Mouse (Mus musculus) frontal cortex, postnatal 14 days (tissue): ENCODE data around the gene C3.

ENCODE experiments used
- DNase-seq, 2 experiments: peaks; one replicate each; pipeline ENCODE4 v3.0.0; 2022; ENCODE audit warnings: low spot score in 2 of 2

Gene C3

DNA sequence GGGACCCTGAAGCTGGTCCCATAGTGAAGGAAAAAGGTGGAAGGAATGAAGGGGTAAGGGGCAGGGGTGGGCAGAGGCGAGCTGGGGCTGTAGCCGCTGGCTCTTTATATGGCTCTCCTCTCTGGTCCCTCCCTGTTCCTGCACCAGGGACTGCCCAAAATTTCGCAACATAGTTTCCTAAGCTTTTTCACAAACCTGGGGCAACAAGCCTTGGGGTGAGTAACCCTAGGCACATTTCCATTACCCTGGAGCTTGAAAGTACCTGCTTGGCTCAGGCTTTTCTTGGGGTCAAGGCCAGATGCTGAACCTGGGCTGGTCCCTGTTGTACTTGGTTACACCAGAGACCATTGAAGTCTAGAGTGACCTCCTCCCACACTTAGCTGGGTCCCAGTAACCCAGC lies at the start of gene C3:
TSS of gene C3 (minus strand) at position 123 of the 400 bp plus-strand sequence.
- no peak for DNase-seq

DNA sequence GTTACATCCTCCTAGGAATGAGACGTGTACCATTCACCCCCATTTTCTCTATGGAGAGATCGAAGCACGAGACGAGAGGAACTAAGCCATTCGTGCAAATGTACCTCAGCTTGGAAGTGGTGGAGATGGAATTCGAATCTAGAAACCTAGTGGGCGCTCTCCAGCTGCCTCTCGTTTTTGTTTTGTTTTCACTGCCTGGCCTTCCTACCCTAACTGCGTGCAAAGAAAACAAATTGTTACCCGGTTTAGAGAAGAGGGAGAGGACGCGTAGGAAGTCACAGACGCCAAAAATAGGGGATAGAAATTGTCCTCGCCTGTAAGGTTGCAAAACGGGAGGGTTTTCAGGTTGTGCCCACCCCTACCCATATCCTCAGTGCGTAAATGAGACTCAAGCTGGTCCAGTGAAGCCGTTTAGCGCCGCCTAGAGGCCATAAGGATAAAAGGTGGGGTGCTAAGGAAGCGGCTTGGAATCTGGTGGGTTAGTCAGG lies 48.7 kb upstream of the C3 start:
- peak; percentile 59 to 65 for DNase-seq

DNA sequence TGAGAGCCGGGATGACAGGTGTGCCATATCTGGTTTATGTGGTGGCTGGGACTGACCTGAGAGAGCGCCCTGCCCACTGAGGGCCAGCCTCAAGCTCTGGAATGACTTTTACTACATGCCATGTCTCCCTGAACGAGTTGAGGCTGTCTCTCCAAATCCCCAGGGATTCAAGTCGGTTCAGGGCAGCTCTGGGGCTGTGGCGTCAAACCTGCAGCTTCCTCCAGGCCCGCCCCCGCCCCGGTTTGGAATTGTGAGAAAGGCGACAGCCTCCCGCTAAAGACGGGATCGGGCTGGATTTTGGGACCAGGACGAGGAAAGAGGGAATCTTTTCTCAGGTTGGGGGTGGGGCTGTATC lies 48.0 kb upstream of the C3 start:
- DNase-seq, result no peak

DNA sequence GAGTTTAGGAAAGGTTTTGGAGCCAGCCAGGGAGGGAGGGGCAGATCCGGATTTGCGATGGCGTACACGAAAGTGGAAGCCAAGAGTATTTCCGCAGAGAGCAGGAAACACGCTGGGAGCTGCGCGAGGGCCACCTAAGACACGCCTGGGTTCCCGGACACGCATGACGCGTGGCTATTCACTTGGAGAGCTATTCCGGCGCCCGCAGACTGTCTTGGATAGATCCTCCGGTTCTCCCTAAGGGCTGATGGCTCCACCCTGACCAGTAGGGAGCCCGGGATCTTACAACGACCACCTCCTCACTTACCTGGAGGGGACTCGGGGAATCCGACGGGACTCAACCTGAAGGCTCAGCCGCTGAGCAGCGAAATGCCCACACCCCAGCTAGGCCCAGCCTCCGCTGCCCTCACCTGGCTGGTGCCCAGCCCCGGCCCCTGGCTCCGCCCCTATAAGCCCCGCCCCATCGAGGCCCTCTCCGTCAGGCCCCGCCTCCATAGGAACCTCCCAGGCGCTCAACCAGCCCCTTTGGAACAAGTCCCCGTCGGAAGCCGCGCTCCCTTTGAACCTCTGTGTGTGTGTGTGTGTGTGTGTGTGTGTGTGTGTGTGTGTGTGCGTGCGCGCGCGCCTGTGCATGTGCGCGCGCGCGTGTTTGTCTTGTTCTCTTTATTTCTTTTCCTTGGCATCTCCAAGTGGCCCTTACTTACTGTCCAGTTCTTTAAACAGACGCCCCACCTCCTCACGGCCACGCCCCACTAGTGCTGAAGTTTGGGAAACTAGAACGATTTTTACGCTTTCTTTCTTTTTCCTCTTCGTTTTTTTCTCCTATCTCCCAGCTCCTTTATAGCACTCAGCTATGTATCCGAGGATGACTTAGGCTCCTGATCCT lies 47.4 kb upstream of the C3 start:
- DNase-seq, result peak in 1 of 2 experiments; percentile 37

DNA sequence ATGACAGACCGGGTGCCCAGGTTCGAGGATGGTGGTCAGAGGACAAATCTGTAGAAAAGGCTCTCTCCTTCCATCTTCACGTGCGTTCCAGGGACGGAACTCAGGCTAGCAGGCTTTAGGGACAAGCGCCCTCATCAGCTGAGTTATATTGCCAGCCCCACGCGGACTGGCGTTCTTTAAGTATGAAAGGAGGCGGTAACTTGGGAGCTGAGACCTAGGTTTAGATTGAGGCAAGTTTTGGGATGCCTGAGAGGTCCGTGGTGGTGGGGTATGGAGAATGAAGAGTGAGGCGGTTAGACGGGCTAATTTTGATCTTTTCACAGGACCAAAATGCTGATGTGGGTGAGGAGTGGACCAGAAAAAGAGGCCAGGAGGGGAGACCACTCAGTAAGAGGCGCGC lies 46.8 kb upstream of the C3 start:
- DNase-seq, result no peak

DNA sequence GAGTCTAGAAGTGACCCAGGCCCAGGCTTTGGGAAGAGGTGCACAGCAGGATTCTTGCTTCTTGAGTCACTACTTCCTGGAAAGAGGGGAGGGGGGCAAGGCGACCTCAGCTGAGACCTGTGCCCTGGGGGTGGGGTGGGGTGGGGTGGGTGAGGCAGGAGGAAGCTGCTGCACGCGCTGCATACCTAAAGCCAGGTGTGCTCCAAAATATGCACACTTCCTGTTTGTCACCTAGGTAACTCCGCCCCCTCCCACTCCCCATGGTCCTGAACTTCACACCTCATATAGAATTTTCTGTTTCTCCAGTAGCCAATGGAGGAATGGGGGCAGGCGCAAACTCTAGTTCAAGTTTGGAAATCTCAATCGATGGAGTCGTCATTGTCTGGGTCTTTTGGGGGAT lies 45.9 kb upstream of the C3 start:
- no peak for DNase-seq

DNA sequence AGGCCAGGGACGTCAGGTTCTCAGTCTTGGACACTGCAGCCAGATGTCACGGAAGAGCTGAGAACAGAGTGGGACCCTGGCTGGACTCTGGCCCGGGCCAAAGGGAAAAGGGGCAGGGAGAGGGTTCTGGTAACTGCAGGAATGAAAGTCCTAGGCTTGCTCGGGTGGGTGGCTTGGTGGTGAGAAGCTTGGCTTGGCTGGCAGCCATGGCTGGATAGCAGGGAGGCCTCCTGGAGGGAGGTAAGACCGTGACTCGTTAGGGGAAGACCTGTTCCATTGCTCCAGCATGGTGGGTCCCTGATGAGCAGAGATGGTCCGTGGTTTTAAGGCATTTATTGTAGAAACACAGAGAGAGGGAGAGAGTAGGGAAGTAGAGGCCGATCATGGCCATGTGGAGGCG lies 43.4 kb upstream of the C3 start:
- no peak for DNase-seq

DNA sequence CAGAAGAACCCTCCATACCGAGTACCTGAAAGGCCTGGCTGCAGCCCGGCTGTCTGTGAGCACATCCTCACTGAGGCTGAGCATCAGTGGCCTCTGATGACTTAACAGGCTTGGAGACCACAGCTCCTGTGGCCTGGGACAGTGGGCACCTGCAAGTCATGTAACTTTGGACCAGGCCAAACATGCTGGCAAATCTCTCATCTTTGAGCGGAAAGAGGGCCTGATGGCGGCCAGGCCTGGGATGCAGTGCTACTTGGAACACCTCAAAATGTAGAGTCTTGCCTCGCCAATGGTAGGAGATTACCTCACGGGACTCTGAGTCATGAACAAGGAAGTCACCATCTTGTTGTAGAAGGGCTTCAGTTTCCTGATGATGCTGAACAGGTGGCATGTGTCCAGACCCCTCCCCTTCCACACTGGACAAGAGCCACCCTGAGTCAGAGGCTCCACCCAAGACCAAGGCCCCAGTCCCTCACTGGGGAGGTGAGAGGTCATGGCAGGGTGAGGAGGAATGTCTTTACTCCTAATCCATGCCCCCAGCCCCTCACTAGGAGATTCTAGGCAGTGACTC lies 39.7 kb upstream of the C3 start:
- DNase-seq, result no peak

DNA sequence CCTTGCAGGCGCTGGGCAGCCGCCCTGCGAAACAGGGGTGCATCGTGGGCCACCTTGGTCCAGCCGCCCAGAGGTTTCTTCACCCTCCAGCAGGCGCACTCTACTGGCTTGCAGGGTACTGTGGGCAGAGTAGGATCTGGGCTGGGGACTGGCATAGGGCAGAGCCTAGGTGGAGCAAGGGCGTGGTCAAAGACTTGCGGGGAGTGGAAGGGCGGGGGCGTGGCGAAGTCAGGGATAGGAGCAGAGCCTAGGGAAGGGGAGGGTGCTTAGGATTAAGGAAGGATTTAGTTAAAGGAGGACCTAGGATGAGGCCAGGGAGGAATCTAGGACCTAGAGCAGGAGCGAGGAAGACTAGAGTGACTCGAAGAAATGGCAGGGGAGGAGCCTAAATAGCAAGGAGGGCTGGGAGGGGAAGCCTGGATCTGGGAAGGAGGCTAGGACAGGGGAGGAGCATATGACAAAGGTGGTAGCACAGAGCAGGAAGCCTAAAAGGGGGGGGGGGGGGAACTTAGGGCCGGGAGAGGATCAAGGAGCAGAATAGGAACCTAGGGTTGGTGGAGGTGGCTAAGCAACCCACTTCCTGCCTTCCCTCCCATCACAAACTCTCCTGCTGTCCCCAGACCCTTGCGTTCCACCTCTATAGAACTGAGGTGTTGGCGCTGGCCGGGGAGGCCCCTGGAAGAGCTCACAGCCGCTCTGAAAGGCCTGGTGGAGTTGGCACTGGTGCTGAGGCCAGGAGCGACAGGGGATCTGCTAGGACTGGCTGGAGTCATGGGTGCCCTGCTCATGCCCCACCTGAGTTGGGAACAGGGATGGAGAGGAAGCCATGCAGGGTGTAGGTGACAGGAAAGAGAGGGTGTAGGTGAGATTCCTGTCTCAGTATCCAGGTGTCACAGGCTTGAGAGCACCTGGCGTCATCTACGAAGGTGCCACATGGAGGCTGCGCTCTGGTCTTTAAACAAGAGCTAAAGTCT lies 37.3 kb upstream of the C3 start:
- no peak for DNase-seq

DNA sequence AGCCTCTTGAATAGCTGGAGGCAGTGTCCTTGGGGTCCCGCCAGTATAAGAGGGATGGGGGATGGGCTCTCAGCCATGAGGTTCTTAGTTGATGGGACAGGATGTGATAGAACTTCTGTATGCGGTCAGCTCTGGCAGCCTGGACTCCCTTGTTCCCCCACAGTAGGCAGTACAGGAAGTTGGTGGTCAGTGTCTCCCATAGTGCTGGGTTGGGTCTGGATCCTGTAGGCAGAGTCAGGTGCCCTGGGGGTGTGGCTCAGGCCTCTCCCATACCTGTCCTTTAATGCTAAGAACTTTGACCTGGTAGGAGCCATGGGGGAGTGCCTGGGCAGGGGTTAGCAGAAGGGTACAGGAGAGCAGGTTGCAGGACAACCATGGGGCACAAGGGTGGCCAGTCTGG lies 36.2 kb upstream of the C3 start:
- no peak for DNase-seq

DNA sequence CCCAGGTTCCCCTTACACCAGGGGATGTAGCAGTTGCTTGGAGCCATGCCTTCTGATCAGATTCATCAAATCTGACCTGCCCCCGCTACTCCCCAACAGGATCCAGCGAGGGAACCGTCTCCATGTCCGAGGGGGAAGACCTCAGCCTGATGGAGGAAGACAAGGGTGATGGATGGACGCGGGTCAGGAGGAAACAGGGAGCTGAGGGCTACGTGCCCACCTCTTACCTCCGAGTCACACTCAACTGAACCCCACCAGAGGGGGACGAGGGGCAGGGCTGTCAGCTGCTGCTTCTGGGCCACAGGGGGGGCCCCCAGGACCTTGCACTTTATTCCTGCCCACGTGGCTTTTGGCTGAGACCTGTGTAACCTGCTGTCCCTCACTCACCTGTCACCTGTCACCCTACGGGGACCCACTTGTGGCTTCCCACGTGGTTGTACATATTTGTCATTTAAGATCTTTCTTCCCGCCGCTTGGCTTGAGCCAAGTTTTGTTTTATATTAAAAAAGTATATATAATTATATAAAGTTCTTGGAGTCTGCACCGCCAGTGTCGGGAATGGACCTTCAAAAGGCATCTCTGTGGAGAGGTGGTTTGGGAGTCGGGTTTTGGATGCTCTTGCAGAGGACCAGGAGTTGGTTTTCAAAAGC lies 35.1 kb upstream of the C3 start:
- DNase-seq, result no peak

DNA sequence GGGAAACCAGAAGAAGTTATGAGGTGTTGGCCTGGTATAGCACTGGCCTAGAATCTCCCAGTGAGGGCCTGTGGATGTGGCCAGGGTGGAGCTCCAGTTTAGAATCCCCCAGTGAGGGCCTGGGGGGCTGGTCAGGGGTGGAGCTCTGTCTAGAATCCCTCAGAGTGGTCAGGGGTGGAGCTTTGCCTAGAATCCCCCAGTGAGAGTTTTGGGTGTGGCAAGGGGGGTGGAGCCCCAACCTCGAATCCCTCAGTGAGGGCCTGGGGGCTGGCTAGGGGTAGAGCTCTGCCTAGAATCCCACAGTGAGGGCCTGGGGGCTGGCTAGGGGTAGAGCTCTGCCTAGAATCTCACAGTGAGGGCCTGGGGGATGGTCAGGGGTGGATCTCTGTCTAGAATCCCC lies 33.9 kb upstream of the C3 start:
- DNase-seq, result no peak

DNA sequence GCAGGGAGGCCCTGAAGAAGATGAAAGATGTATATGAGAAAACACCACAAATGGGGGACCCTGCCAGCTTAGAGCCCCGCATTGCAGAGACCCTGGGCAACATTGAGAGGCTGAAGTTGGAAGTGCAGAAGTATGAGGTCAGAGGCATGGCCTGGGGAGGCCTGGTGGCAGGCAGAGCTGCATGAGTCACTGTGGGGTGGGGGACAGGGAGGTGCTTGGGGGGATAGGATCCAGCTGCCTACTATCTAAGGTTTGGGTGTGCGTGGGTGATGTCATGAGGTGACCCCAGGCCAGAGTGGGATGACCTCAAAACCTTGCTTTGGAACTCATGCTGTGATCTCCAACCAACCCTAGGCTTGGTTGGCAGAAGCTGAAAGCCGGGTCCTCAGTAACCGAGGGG lies 33.4 kb upstream of the C3 start:
- no peak for DNase-seq

DNA sequence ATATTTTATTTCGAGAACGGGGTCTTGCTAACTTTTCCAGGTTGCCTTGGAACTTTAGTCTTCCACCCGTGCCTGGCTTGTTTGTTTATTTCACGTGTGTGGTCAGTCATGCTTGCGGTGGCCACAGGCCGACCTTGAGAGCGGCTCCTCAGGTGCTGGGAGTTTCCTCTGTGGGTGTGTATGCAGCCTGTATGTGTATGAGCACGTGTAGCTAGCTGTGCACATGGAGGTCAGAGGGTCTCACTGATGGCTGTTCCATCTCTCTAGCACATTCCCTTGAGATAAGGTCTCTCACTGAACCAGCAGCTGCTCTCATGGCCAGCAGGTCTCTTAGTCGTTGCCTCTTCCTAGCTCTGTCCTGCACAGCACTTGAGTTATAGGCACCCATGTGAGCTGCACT lies 32.4 kb upstream of the C3 start:
- no peak for DNase-seq

DNA sequence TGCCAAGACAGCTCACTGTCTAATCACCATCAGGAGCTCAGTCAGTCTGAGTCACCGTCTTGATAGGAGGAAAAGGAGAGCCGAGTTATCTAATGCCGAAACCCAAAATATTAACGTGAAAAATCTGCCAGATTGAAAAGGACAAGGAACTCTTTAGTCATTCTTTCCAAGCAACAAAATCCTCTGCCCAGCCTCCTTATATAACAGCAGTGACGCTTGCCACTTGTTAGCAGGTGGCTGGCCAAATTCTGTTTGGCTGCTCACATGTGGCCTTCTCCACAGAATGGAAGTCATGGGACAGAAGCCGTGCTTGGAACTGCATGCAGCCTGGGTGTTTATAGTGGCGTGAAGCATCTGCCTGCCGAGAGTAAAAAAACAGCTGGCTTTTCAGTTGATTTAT lies 31.8 kb upstream of the C3 start:
- no peak for DNase-seq

DNA sequence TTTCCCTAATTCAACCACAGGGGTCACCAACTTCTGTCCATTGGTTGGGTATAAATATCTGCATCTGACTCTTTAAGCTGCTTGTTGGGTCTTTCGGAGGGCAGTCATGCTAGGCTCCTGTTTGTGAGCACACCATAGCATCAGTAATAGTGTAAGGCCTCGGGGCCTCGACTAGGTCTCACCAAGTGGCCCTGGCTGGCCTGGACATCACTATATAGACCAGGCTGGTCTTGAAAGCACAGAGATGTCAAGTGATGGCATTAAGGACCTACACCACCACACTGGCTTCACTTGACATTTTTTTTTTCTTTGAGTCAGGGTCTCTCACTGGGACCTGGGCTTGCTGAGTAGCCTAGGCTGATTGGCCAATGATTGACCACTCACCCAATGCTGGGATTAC lies 30.3 kb upstream of the C3 start:
- DNase-seq, result no peak

DNA sequence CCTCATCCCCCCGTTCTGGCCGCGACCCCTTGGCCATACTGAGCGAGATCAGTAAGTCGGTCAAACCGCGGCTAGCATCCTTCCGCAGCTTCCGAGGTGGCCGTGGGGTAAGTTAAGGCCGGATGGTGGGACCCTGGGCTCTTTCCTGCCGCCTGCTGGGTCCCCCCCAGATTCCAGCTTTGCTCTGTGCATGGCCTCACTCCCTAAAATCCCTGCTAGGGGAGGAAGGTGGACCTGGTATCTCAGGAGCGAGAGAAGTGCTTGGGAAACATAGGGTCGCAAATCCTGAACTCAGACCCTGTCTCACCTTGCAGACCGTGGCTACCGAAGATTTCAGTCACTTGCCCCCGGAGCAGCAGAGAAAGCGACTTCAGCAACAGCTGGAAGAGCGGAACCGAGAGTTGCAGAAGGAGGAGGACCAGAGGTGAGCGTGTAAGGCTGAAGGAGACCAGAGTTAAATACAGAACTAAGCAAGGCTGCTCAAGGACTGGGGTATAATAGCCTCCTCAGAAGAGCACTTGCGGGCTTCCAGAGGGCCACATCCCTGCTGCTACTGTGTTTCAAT lies 29.1 kb upstream of the C3 start:
- no peak for DNase-seq

DNA sequence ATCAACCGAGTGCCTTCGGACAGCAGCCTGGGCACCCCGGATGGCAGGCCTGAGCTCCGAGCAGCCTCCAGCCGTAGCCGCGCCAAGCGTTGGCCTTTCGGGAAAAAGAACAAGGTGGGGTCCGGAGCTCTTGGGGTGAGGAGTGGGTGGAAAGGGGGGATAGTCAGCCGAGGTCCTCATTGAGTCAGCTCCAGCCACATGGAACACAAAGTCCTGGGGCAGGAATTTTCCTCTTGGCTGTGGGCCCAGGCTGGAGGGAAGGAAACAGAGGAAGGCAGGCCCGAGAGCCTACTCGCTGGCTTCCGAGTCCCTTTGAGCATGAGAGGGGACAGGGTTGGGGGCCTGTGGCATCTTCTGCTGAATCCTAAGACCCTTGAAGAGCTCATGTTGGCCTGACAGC lies 27.4 kb upstream of the C3 start:
- no peak for DNase-seq

DNA sequence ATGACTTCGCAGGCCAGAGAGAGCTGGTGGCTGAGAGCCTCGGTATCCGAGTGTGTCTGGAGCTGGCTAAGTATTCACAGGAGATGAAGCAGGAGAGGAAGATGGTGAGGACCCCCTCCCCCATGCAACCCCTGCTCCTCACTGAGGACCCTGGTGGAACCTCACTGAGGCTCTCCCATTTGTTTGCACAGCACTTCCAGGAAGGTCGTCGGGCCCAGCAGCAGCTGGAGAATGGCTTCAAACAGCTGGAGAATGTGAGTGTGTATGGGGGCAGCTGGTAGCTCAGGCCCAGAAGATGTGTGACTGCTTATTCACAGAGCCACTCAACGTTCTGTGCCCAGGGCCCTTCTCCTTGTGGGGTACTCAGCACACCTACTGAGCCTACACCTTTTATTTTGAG lies 25.4 kb upstream of the C3 start:
- DNase-seq, result no peak

DNA sequence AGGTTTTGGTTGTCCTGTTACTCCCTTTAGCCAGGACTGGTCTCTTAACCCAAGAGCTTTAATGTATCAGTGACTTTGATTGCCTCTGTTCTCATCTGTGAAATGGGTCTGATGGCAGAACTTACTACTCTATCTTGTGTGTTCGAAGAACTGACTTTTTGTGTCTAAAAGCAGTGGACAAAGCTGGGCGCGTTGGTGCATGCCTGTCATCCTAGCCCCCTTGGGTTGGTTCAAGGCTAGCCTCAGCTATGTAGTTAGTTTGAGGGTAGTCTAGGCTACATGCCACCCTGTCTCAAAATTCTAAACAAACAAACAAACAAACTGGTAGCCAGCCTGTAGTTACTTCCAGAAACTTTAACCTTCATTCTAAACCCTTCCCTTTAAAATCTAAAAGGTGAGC lies 23.5 kb upstream of the C3 start:
- DNase-seq, result no peak

DNA sequence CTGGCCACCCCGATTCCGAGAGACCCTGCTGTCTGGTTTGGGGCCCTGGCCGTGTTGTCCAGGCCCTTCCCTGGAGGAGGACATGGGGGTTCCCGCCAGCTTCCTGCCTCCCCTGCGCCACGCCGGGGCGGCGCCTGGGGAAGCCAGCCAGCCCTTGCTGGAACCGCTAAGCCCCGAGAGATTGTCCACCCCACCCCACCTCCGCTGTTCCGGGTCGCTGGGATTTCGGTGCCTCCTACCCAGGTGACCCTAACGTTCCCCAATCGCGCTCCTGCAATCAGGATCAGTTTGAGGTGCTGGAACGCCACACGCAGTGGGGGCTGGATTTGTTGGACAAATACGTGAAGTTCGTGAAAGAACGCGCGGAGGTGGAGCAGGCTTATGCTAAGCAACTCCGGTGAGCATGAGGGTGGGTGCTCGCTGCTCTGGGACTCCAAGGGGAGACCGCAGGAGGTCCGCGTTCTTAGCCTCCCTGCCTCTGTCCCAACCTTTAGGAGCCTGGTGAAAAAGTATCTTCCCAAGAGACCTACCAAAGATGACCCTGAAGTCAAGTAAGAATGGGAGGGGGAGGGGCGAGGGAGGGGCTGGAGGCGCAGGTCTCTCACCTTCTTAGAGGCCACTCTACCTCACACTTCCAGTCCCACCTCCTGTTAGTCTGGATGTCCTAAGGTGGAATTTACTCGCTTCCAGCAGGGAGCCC lies 22.7 kb upstream of the C3 start:
- DNase-seq, result no peak
